Mouse (Mus musculus) gastrocnemius, adult 18-20 months (tissue): ENCODE measurements around the gene Zfp618. TPM values are rescaled to one million over a fixed set of nuclear protein-coding genes. Genes with fewer than 3 reads are reported as not detected.

Source experiments
- DNase-seq: peaks from one replicate; pipeline ENCODE4 v3.0.0; 2021; ENCODE audit warnings: low spot score
- total RNA-seq, 2 experiments: library from RNA; stranded (reverse); gene quantifications; 2 replicates each; pipeline ENCODE4 v1.2.3; 2021

The Zfp618 gene
- total RNA-seq, 2 experiments from 2014 or later: 0.18 to 0.28 TPM

- DNase-seq: no peak
Measured at GRCm38 (mm10) chr4:63155596-63155995, 190.2 kb downstream of the Zfp618 start.

DNA sequence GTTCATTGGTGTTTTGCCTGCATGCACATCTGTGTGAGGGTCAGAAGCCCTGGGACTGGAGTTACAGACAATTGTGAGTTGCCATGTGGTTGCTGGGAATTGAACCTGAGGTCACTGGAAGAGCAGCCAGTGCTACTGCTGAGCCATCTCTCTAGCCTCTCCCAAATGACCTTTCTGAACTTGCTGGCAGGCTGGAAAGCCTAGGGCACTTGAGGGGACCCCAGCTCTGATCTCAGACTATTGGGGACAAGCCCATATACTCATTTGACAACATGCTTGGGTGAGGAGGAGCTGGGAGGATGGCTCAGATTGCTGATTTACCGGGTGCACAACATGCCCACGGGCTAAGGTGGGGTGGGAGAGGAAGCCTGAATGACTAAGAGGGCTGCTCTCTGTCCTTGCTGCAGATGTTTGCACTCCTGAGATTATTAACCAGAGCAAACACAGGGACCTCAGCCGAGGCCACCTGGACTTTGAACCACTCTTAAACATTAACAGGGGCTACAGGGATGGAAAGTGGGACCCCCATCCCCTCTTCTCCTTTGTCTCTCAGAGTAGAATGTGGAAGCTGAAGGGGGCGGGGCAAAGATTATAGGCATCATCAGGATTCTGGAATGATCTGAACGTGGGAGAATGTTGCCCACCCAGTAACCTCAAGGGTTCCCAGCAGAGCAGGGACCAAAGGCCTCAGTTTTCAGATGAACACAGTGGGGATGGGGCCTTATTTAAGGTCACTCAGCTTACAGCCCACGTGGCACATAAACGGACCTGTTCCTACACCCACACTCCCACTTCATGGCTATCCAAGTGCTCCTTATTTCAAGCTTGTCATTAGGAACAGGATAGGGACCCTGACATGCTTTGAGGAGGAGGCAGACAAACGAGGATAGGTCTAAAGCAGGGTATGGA lies 191.6 kb downstream of the Zfp618 start:
- DNase-seq: no peak

GRCm38 (mm10) chr4:63158192-63158591 lies 192.8 kb downstream of the Zfp618 start:
- no peak for DNase-seq

DNA sequence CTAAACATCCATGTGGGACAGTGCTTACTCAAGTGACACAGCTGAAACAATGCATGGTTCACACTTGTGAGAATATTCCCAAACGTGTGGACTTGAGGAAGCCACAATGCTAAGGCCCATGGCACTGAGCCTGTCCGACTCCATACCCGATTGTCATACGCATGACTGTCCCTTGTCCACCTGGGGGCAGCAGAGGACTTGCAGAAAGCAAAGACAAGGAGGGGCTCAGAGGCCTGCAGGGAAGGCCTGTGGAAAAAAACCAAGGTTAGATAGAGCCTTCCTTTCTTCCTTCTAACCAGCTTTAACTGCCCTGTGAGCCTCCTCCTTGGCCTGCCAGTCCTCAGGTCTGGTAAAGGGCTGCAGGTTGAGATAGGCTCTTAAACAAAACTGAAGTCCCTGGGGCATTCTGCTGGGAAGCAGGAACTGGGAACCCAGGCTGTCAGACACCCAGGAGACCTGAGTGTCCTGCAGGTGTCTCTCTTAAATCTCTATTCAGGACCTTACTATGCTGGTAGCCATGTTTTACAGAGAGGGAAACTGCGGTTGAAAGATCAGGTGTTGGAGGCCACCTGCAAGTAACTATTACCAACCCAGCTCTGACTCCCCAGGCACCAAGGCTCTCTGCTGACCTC lies 193.7 kb downstream of the Zfp618 start:
- DNase-seq: peak; percentile 78

DNA sequence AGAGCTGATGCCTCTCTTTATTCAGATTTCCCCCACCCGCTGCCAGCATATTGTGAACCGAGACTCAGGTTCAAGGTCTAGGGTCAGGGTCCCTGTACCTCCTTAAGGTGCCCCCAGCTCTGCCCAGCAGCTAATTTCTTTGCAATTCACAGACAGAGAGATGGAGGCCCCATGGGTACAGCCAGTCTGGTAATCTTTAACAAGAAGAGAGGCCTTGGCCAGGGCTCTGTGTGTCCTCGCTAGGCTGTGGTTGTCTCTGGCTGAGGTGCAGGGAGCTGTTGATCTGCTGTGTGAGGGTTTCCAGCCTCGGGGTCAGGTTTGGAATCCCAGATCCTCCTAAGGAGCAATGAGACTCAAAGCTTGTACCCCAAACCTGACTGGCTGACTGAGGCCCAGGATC lies 200.3 kb downstream of the Zfp618 start:
- no peak for DNase-seq

- no peak for DNase-seq
Measured at GRCm38 (mm10) chr4:63166323-63166722, 200.9 kb downstream of the Zfp618 start.

GRCm38 (mm10) chr4:63170061-63170460 lies 204.7 kb downstream of the Zfp618 start:
- no peak for DNase-seq

DNA sequence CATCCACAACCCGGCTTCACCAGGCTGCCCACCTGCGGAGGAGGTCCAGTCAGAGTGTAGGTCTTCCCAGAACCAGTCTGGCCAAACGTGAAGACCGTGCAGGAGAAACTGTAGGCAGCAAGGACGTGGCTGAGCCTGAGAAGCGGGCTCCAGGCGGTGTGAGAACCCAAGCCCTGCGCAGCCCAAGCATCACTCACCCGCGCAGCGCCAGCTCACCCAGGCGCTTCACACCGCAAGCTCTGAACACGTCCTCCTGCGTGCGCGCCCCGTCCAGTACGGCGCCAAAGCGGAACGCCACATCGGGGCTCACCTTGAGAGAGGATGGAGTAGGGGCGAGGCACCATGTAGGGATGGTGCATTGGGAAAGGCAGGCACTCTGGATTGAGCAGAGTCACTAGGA lies 205.7 kb downstream of the Zfp618 start:
- no peak for DNase-seq

GRCm38 (mm10) chr4:63171969-63172685 lies 206.8 kb downstream of the Zfp618 start, which contains the start of gene Kif12:
TSS of gene Kif12 (minus strand) at chr4:63172131.
- no peak for DNase-seq

DNA sequence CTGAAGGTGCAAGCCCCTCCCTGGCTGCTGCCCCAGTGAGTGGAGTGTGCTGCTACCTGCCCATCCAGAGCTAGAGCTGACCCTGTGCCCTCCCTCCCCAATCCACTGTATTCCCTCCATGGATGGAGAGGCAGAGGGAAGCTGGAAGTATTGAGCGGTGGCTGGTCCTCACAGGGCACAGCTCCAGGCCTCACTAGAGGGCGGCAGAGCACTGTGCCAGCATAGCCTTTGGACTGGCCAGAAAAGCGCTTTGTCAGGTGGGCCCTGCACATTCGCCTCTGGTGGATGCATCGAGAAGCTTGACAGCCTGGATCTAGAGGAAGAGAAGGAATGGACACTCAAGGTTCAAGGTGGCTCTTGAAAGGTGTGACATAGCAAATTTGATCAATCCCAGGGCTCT lies 216.2 kb downstream of the Zfp618 start:
- DNase-seq: peak; percentile 16

DNA sequence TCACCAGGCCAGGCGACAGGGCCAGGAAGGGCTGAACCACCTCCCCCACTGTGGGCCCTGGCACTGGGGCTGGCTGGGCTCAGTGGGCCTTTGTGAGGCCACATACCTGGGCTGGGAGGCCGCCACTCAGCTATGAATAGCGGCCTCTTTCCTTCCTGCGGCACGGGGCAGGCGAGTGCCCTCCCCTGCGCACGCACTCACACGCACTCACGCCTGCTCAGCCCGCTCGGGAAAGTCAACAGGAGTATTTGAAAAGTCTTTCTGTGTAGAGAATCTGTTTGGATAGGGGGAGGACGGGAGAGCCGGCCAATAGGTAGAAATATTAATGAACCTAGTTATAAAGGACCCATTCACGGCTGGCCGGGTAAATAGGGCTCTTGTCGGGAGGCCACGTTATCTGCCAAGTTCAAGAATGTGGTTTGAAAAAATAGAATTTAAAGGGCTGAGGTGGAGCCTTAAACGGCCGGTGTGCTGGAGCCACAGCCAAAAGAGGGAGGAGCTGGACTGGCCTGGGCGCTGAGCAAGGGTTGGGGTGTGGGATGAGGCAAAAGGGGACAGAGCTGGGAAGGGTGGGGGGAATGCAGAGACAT lies 221.0 kb downstream of the Zfp618 start:
- DNase-seq: no peak

Other genes with a start within 250 kb of the Zfp618 start
- 1 to 10 TPM in 1 of 2 experiments, not detected in 1; 1.1 TPM for gene Ambp, start 189.2 kb downstream of the Zfp618 start, total RNA-seq
- gene Kif12, start 206.6 kb downstream of the Zfp618 start, total RNA-seq: not detected
- under 1 TPM; 0.46 to 0.47 TPM for gene Col27a1, start 248.4 kb downstream of the Zfp618 start, total RNA-seq